8 mouse cellular contexts compared by ENCODE assay signal in genomic region chr12:71577349-71577748, GRCm38 (mm10).
DNase-seq lines count a peak whose midpoint lies in the region; ATAC-seq lines count a peak whose summit lies in the region.

No protein-coding gene starts in this region.

- H3K36me3 ChIP-seq in forebrain, embryonic 11.5 days (ENCODE audit: control insufficient read depth, insufficient read depth, low read length): no peaks in the 10 kb centered on the region
- H3K36me3 ChIP-seq in intestine, embryonic 15.5 days: no peaks in the 10 kb centered on the region
- no peaks in the 10 kb centered on the region for H3K36me3 ChIP-seq in liver, embryonic 15.5 days (replicated peaks)
- no peaks in the 10 kb centered on the region for H3K36me3 ChIP-seq in neural tube, embryonic 13.5 days

- H3K9me3 ChIP-seq in forebrain, embryonic 11.5 days (ENCODE audit: control insufficient read depth, low read length): no peaks in the 10 kb centered on the region
- no peaks in the 10 kb centered on the region for H3K9me3 ChIP-seq in intestine, embryonic 15.5 days
- H3K9me3 ChIP-seq in liver, embryonic 15.5 days (replicated peaks): no peaks in the 10 kb centered on the region
- no peaks in the 10 kb centered on the region for H3K9me3 ChIP-seq in neural tube, embryonic 13.5 days

- peak; percentile 47 for DNase-seq in layer of hippocampus, adult 11-12 months (ENCODE audit: low spot score)
- DNase-seq in layer of hippocampus, postnatal 14 days (ENCODE audit: low spot score in 2 of 2): no peak
- peak; percentile 54 for DNase-seq in brain, adult 2 months (ENCODE audit: low read depth, low spot score)
- peak; percentile 57 for DNase-seq in forebrain, embryonic 11.5 days (ENCODE audit: low spot score)
- DNase-seq in gastrocnemius, adult 8-10 months (ENCODE audit: low spot score in 2 of 2): no peak

- H3K4me3 ChIP-seq in forebrain, embryonic 11.5 days (ENCODE audit: low read depth, low read length): no peak overlapping the region; the same call in 1 of the 2 replicates
- H3K4me3 ChIP-seq in intestine, embryonic 15.5 days (replicated peaks): peak overlapping the region; percentile 24
- H3K4me3 ChIP-seq in liver, embryonic 15.5 days (replicated peaks): peak overlapping the region; percentile 23; the same call in 1 of the 2 replicates
- H3K4me3 ChIP-seq in neural tube, embryonic 13.5 days: no peak overlapping the region; the same call in 1 of the 2 replicates

- H3K4me2 ChIP-seq in forebrain, embryonic 11.5 days (ENCODE audit: low read depth, low read length, severe bottlenecking): peak overlapping the region; percentile 39
- peak overlapping the region; percentile 62 for H3K4me2 ChIP-seq in intestine, embryonic 15.5 days (replicated peaks)
- peak overlapping the region; percentile 60 for H3K4me2 ChIP-seq in liver, embryonic 15.5 days
- H3K4me2 ChIP-seq in neural tube, embryonic 13.5 days: peak overlapping the region; percentile 45

- no peaks in the 10 kb centered on the region for H3K27me3 ChIP-seq in forebrain, embryonic 11.5 days (ENCODE audit: control insufficient read depth, insufficient read depth, low read length)
- H3K27me3 ChIP-seq in intestine, embryonic 15.5 days (replicated peaks): no peaks in the 10 kb centered on the region
- H3K27me3 ChIP-seq in liver, embryonic 15.5 days: no peaks in the 10 kb centered on the region
- no peaks in the 10 kb centered on the region for H3K27me3 ChIP-seq in neural tube, embryonic 13.5 days

- H3K9ac ChIP-seq in forebrain, embryonic 11.5 days (ENCODE audit: low read length): no peak overlapping the region
- no peak overlapping the region for H3K9ac ChIP-seq in intestine, embryonic 15.5 days
- no peak overlapping the region for H3K9ac ChIP-seq in liver, embryonic 15.5 days
- no peak overlapping the region for H3K9ac ChIP-seq in neural tube, embryonic 13.5 days

- no peak for ATAC-seq in forebrain, embryonic 11.5 days (replicated peaks; ENCODE audit: low FRiP score)
- peak; percentile 99 for ATAC-seq in intestine, embryonic 15.5 days
- no peak for ATAC-seq in liver, embryonic 15.5 days (ENCODE audit: insufficient read depth)
- ATAC-seq in neural tube, embryonic 13.5 days (ENCODE audit: low read depth): 0 out of 2 replicates have a peak, but pooled peaks have one; percentile 2

- H3K27ac ChIP-seq in forebrain, embryonic 11.5 days (ENCODE audit: low read depth, low read length): no peak overlapping the region
- H3K27ac ChIP-seq in intestine, embryonic 15.5 days: no peak overlapping the region
- H3K27ac ChIP-seq in liver, embryonic 15.5 days (replicated peaks): no peak overlapping the region
- H3K27ac ChIP-seq in neural tube, embryonic 13.5 days (replicated peaks): peak overlapping the region; percentile 68

- peaks cover 4% of the 10 kb centered on the region; the same call in 1 of the 2 replicates for H3K4me1 ChIP-seq in forebrain, embryonic 11.5 days (replicated peaks; ENCODE audit: control insufficient read depth, insufficient read depth, low read length)
- 0 out of 2 replicates have a peak, but pooled peaks cover 3% of the 10 kb centered on the region for H3K4me1 ChIP-seq in intestine, embryonic 15.5 days (replicated peaks)
- no peaks in the 10 kb centered on the region for H3K4me1 ChIP-seq in liver, embryonic 15.5 days (replicated peaks)
- H3K4me1 ChIP-seq in neural tube, embryonic 13.5 days (replicated peaks): peaks cover 74% of the 10 kb centered on the region

- WGBS in forebrain, embryonic 11.5 days: 5% methylated on average over 9 of the region's 9 CpGs
- 4% methylated on average over 9 of the region's 9 CpGs for WGBS in intestine, embryonic 15.5 days
- WGBS in liver, embryonic 15.5 days (ENCODE audit: insufficient replicate concordance): 2% methylated on average over 9 of the region's 9 CpGs
- WGBS in neural tube, embryonic 13.5 days: 6% methylated on average over 9 of the region's 9 CpGs

Comparison
In these comparisons a context has a peak if more than half of its experiments do, and no peak if none do; other contexts are left out.
1. DNase-seq: peak in layer of hippocampus, adult 11-12 months (single experiment), brain, adult 2 months (single experiment) and forebrain, embryonic 11.5 days (single experiment); none in layer of hippocampus, postnatal 14 days (0 of 2) and gastrocnemius, adult 8-10 months (0 of 2).
2. ATAC-seq: peak in intestine, embryonic 15.5 days (single experiment) and neural tube, embryonic 13.5 days (single experiment); none in forebrain, embryonic 11.5 days (single experiment) and liver, embryonic 15.5 days (single experiment).
3. H3K4me3 ChIP-seq: peak in intestine, embryonic 15.5 days (single experiment) and liver, embryonic 15.5 days (single experiment); none in forebrain, embryonic 11.5 days (single experiment) and neural tube, embryonic 13.5 days (single experiment).
4. Peak in every context shown above with its lines, with median percentiles within 50 percentile points of each other: H3K4me2 ChIP-seq.